Mouse (Mus musculus) thymus, adult 18-20 months (tissue): Measurements from ENCODE around the gene Apobec2.

Experiments used
- DNase-seq, 2 experiments: peaks; one replicate each; pipeline ENCODE4 v3.0.0; 2022; ENCODE audit warnings: mixed read lengths in 2 of 2

The Apobec2 gene

DNA sequence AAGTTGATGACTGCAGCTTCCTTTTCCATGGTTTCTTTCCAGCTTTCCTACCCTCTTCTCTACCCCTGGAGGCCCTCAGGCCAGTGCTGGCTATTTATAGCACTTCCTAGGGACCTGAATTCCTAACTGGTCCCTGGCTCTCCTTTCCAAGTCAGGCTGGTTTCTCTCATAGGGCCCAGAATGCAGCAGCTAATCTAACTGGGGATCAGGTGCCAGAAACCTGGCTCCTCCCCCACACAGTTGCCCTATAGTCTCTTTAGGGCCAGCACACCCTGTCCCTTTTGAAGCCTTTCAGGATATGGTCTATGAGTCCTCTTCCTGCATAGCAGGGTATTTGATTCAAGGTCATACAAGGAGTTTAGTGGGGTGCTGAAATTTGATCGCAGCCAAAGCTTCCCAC lies 3.8 kb upstream of the Apobec2 start:
- DNase-seq, result no peak

DNA sequence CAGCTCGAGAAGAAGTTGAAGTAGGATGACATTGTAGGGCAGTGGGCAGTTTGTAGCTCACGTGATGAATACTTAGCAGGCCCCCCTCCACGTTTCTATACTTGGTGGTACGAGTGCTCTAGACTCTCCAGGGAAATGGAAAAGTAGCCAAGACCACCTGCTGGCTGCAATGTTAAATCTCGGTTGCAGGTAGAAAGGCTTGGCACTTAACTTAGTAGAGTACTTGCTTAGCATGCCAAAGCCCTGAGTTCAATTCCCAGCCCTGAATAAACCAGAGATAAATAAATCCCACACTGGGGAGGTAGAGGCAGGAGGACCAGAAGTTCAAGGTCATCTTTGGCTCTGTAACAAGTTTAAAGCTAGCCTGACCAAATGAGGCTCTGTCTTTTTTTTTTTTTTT lies 1.7 kb upstream of the Apobec2 start:
- DNase-seq, result no peak

DNA sequence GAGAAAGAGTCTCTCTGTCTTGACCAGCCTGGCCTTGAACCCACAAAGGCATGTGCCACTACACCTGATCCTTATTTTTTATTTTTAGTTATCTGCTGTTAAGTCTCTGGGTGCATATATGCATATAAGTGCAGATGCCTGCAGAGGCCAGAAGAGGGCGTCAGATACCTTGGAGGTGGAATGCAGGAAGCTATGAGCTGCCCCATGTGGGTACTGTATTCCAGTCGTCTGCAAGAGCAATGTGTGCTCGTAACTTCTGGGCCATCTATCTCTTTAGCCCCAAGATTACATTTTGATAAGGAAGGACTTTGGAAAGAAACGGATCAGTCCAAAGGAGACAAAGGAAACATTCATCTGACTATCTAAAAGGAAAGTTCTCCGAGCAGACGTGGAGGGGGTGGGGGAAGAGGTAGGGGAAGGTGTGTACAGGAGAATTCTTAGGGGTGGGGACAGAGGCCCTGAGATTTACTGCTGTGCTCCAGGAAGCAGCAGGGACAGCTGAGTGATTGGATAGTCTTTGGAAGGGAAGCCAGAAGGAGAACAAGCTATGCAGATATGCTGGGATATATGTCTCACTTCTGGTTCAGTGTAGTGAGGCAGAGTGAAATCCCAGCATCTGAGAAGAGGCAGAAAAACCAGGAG lies 1.1 kb upstream of the Apobec2 start:
- no peak for DNase-seq

DNA sequence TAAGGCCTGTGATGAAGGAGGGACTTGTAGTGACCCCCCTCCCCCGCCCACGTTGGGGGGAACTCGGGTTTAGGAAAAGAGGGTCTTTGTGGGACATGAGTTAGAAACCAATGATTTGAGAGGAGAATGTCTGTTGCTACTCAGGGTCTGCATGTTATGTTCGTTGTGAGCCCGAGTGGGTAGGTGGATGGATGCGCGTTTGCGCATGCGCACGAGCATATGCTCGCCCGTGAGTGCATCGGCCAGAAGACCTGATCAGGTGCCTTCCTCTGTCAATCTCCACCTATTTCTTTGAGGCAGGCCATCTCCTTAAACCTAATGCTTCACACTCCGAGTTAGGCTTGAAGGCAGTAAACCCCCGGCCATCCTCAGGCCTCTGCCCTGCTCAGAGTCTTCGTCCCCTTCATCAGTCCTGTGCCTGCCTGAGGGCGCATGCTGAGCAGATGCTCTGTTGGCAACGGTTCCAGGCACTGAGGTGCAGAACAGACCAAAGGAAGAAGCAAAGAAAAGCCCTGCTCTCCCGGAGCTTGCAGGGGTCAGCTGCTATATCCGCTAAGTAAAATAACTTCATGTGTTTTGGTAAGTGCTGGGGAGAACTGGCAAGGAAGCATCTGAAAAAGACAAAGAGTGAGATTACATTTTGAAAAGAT lies 401 bp upstream of the Apobec2 start:
- DNase-seq, result no peak

DNA sequence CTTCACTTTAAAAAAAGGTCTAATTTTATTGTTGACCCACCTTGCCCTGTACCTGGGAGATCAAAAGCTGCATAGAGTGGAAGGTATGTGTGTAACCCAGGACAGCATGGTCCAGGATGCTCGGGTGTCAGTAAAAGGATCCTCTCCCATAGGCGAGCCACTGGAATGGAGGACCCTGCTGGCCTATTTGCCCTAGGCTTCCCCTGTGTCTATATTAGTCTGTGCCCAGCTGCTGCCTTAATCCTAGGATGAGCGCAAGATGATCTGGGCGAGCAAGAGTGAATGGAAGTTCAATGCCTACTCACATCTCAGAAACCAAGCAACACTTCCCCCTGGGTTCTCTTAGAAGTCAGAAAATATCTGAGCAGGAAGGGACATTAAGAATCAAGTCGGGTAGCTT lies 1.7 kb downstream of the Apobec2 start:
- no peak for DNase-seq

DNA sequence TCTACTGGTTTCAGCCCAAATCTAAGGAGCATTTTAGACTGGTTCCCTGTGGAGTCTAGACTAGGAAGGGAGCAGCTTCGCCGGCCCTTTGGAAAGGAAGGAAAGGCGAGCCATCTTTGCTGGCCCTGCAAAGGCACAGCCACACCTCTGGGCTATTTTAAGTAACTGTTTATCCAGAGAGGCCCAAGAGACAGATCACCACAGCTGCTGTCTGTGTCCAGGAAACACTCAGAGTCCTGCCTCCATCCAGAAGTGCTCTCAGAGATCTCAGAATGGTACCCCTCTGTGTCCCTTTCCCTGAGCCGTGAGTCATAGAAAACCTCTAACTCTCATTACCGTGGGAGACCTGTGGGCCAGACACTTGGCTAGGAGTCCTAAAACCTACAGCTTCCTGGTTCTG lies 2.3 kb downstream of the Apobec2 start:
- DNase-seq, result no peak

DNA sequence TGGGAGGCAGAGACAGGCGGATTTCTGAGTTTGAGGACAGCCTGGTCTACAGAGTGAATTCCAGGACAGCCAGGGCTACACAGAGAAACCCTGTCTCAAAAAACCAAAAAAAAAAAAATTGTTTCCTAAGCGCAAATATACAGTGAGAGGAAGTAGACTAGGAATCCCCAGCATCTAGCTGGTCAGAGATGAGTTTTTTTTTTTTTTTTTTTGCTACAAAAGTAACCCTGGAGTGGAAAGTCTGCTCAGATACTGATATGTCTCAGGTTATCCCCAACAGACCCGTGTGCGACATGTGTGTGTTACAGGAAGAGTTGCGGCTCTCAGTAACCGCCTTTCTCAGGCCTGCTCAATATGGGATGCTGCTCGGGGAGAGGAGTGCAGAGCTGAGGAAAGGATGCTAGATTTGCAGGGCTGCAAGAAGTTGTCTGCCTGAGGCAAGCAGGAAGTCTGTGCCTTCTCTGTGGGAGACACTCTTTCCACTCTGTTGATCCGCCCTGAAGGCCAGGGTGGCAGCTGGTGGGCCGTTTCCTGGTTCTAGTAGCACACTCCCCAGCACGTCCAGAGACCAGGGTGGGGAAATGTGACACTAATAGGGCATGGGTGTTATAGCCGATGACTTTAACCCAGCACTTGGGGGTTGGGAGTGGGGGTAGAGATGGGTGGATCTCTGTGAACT lies 4.7 kb downstream of the Apobec2 start:
- peak; percentile 33 to 47 for DNase-seq

DNA sequence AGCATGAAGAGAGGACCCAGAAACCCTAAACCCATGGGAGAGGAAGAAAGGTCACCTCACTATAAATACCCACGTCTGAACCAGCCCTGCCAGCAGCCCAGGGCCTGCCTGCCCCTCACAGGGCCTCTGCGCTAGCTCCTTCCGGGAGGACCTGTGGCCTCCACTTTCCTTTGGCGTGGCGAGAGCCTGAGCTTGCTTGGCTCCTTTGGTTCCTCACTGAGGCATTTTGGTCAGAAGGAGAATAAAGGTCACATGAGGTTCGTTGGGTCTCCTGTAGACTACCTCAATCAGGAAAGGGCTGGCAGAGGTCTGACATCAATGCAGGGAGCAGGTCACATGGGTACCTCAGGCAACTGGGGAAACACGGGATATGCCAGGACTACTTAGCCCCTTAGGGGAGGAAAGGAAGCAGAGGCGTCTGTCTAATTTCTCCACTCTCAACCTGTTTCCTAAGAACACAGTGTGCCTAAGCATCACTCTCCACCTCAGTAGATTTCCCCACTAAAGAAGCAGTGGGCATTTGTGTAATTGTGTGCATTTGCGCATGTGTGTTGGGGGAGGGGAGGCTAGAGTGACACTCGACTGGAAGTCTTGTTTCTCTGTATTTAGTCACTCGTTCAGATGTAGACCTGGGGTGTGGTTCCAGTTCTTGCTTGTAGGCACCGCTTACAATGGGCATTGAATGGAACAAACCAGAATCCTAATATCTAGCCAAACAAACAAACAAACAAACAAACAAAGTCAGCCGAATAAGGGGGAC lies 5.6 kb downstream of the Apobec2 start:
- no peak for DNase-seq

DNA sequence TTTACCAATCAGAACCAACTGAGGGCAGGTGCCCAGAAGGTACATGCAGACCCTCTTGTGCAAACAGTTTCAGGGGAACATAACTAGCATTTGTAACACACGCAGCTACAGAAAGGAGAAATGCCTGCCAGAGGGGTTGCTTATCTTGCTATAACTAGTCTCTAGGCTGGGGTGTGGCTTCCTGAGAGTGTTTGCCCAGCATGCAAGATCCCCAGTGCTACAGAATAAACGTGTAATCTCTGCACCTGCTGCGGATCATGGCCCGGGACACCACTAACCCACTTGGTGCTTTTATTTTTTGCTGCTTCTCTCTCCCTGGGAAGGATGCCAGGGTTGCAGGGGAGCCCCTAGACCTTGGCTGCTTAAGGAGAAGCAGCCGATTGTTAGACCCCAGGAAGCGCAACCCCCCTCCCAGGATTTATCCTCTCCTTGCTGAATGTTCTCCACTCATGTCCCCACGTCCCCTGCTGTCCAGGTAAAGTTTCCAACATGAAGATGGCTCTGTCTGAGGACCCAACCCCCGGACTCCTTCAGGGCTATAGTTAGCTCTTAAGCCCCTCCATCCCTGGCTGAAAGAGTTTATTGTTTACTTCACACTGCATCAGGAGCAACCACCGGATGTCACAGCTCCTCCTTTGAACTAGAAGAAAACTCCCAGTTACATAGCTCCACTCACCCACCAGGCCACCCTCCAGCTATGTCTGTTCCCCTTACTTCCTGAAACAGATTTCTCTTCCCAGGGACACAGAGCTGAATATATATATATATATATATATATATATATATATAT lies 6.7 kb downstream of the Apobec2 start:
- DNase-seq, result peak in 1 of 2 experiments; percentile 31

DNA sequence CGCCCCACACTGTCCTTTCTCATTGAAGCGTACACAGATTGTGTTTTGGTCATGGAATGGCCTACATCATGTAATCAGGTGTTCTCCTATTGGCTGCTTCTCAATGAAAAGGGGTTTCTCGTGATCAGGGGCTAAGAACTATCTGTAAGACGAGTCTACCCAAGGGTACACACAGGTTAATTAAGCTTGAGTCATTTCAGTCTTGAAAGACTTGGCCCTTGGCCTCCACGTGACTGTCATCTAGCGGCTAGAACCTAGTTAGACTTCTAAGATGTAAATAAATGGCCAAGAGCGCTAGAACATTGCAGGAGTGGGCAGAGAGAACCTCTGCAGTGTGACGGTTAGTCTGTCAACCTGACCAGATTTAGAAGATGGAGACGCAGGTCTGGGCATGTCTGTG lies 8.5 kb downstream of the Apobec2 start:
- DNase-seq, result no peak

DNA sequence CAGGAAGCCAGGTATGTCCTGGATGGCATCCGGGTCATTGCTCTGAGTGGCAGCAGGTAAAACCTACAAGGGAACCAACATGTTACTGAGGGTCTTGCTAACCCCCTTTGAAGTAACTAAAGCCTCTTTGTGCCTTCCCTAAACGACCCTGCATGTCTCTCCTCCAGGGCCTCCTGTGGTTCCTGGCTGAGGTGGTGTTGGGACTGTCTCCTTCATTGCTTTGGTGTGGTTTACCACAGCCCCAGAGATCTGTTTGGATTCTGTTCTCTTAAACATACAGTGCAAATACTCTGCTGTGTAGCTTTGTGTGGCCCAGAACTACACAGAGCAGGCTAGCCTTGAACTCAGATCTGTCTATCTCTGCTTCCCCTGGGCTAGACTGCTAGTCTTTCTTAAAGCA lies 13.2 kb downstream of the Apobec2 start:
- DNase-seq, result no peak

DNA sequence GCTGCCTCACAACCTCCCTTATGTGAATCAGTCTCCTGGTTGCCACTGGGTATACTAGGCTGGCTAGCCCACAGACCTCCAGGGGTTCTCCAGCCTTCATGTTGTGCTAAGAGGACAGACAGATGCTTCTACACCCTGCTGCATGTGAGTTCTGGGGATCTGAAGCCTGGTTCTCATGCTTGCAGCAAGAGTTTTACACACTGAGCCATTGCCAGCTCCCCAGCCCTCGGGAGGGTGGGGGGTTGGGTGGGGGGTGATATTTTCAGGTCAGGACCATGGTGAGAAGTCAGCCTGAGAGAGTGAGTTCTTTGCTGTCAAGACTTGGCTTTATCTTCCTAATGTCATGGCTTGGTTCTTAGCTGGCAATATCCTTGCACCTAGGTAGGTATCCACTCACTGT lies 13.9 kb downstream of the Apobec2 start:
- DNase-seq, result no peak

DNA sequence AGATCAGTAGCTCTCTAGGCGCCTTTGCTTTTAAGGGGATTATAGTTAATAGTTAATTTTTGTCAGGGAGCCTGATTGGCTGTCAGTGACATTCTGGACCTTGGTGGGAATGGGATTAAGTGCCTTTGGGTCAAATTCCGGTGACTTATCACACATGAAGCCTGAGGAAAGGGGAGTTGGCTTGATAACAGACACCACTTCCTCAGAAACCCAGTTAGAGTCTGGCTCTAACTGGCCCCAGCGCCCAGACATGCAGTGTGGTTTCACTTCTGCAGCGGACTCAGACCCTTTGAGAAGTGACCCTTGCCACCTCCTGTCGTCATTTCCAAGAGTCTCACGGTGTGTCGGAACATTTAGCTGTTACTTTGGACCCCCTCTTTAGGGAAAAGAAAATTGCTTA lies 14.6 kb downstream of the Apobec2 start:
- DNase-seq, result no peak

DNA sequence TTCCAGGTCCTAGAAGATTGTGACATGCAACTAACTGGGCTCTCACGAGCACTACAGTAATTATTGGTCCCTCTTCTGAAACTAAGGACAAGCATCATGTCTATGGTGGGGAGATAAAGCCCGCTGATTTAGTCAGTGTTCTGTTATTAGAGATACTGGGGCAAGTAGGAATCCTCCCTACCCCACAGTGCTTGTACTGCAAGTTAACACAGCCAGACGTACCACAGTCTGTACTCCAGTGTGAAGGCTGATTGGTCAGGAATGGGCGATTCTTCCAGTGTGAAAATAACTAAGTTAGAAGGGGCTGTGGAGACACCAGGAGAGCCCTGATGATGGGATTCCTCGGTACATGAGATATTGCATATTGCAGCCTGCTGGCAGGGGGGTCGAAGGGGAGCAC lies 15.2 kb downstream of the Apobec2 start:
- DNase-seq, result no peak

DNA sequence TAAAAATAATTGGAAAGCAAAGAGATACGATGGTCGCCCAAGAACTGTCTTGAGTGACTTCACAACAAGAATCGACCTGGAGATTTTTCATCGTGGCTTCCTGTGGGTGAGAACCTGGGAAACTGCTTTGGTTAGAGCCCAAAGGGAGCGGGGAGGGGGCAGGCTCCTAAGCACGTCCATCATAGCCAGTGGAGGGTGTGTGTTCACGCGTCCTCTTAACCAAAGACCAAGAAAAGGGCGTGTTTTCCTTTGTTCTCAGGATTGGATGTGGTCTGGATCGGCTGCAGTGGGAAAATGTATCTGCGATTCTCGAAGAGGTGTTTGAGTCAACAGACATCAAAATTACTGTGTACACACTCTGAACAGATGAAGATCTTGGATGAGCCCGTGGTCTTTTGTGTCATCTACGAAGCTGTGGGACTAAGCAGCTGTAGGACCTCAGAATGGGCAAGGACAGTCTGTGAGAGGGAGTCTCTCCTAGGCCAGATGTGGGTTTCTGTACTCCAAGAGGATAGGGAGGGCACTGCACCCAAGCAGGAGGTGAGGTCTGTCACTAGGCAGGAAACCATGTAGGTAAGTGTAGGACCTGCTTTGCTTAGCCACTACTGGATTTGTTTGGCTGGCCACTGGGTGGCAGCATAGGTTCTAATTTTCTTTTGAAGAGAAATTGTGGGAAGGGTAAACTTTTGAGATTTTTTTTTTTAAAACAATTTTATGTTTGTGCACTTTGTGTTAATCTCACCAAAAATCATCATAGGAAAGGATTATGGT lies 16.1 kb downstream of the Apobec2 start:
- peak; percentile 29 to 61 for DNase-seq

DNA sequence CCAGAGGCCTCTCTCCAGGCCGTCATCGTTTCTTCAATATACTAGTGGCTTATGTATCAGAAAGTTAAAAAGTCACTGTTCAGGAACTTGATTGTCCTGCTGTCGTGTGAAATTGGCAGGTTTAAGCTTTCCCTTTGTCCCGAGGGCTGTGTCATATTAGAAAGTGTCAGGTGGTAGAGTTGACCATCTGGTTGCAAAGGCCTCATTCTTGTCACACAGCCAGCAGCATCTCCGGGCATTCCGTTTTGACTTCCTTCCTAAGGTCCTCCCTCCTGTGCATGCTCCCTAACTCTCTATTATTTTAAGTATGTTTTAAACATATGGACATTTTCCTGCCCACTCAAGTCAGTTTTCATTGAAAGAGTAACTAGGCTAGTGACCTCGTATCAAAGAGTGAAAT lies 16.7 kb downstream of the Apobec2 start:
- no peak for DNase-seq

DNA sequence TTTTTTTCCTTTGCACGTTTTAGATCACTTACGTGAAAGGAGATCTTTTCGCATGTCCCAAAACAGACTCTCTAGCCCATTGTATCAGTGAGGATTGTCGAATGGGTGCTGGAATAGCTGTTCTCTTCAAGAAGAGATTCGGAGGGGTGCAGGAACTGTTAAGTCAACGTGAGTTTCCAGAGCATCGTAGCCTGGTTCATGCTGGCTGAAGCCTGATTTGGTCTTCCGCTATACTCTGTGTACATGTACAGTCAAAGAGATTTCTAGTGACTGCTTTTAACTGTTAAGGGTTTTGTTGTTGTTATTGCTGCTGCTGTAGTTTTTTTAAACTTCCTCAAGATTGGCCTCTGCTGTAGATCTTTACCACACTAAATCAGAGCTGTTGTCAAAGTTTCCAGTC lies 21.5 kb downstream of the Apobec2 start:
- DNase-seq, result no peak

DNA sequence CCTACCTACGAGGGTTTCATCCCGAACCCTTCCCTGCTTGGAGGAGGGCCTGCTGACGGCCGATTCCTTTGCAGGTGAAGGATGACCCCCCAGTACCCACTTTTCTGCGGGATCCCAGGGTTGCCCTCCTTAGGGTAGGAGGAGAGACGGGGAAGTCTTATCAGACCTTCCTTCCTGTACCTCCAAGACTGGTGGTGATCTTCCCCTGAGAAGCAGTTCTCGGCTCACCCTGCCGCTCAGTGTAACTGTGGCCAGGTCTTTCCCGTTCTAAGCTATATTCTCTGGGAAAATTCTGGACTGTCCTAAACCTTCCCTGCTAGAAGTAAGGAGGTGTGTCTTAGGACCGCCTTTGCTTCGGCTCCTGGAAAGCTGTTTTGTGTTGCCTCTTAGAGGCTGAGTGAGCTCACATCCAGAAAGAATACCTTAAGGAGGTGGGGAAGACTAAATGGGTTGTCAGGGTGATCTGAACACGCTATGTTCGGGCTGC lies 22.4 kb downstream of the Apobec2 start:
- no peak for DNase-seq

DNA sequence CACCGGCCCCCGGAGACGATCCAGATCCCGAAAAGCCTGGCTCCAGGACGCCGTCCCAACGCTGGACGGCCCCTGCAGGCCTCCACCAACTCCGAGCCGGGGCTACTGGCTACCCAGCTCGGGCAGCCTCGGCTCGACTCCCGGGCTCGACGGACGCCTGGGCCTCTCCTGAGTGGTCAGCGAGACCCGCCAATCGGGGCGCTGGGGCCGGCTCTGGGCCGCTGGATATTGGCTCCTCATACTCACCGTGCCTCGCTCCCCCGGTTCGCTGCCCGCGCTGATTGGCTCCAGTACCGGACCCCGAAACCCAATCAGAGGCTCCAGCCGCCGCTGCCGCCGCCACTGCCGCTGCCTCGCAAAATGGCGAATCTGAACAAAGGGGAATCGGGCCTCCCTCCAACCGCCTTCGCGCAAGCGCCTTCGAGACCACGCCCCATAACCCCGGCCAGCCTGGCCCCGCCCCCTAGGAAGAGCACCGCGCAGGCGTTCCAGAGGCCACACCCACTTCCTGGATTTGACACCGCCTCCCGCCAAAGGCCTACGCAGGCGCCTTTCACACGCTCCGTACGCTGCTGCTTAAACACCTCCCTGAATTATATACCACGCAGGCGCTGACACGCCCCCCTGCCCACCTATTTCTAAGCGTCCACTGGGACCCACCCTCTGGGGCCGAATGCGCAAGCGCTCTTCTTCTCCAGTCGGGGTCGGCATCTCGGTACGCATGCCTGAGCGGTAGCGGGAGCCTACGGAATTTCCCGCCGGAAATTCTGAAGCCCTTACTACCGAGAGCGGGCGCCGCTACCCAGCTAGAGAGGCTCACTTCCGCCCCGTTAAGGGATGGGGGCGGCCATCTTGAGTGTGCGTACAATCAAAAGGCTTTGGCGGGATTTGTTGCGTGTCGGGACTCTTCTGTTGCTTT lies 23.1 kb downstream of the Apobec2 start, which contains the start of the genes Nfya and Oard1:
TSS of gene Nfya (minus strand) at position 527 of the 919 bp plus-strand sequence.
TSS of gene Oard1 (plus strand) at position 635 of the 919 bp plus-strand sequence.
- DNase-seq, result peak; percentile 99 to 100

DNA sequence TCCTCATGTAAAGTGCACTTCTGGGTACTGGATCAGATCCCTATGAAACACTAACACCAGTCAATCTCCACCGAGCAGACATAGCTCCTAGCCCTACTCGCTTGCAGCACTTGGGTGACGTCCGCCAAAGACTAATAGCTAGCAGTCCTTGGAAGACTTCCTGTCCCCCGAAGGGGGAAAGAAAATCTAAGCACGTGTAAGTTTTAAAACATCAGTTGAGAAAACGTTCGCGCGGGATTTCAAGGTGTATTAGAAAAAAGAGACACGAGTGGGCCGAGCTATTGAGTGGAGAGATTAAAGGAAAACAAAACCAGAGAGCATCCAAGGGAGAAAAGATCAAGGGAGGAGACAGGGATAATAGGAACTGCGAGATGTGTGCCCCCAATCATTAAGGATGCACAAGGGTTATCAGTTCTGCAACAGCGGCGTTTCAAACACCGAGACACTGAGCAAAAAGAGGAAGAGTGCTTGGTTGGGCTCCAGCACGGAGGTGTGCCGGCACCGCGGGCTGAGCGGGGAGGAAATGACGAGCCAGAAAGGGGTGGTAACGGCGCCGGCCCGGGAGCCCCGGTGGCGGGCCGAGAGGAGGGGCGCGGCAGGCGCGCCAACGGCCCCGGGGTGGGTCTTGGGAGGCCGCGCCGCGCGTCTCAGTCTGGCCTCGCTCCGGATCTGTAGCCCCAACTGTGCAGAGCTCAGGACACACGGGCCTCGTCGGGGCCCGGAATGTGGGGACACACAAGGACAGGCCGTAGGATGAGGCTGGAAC lies 24.0 kb downstream of the Apobec2 start:
- DNase-seq, result peak; percentile 77 to 78
